In the genomic region with DNA sequence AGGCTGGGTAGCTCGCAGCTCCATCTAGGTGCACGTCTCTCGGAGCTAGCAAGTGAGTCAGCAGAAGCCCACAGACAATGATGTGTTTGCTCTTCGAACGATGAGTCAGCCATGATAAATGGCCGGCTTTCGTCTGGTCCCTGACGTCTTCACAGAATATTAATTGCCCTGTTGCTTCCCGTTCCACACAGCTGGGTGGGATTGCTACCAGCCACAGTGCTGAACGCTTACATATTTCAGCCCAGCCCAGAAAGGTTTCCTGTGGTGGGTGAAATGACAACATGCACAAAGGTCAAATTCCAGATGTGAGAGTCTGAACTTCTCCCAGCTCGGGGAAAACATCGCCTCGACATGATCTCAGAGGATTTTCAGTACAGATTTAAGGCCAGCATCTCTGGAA, we compare ENCODE assay signal across 8 mouse cellular contexts.
A peak's percentile ranks its signal among the peaks of the same experiment; 100 is the strongest.
DNase-seq lines count a peak whose midpoint lies in the region; ATAC-seq lines count a peak whose summit lies in the region.

No protein-coding gene starts in this region.

- peak; percentile 20 for DNase-seq in layer of hippocampus, adult 18-20 months (ENCODE audit: low spot score in 2 of 2)
- DNase-seq in layer of hippocampus, postnatal 10 days (ENCODE audit: low spot score in 2 of 2): no peak
- DNase-seq in embryo, embryonic 11 days: peak; percentile 88
- peak; percentile 63 for DNase-seq in heart, postnatal 25 days (ENCODE audit: low spot score)
- peak; percentile 62 to 78 for DNase-seq in kidney, postnatal 36 days
- peak; percentile 23 for DNase-seq in telencephalon, adult 2 months (ENCODE audit: low read depth, low spot score)

- peak; percentile 76 for ATAC-seq in megakaryocyte progenitor cell, adult 5-6 weeks (replicated peaks; ENCODE audit: poor library complexity)
- ATAC-seq in megakaryocyte-erythroid progenitor cell, adult 5-6 weeks (replicated peaks; ENCODE audit: low FRiP score, low TSS enrichment, poor library complexity, severe bottlenecking): no peak

- intact Hi-C loops in heart, postnatal 25 days (cut with DNase I): no loop called here

Comparison
In these comparisons a context has a peak if more than half of its experiments do, and no peak if none do; other contexts are left out.
1. DNase-seq: peak in layer of hippocampus, adult 18-20 months (2 of 2), embryo, embryonic 11 days (single experiment), heart, postnatal 25 days (single experiment), kidney, postnatal 36 days (2 of 2) and telencephalon, adult 2 months (single experiment); none in layer of hippocampus, postnatal 10 days (0 of 2).